Mouse (Mus musculus) kidney, adult 2 months (tissue): ENCODE results near the gene Dnajc13. TPM values are rescaled to one million over a fixed set of nuclear protein-coding genes. Genes with fewer than 3 reads are reported as not detected.

Experiments
- DNase-seq: peaks from one replicate; pipeline ENCODE4 v3.0.0; 2021
- H3K27ac ChIP-seq: fragments of 200-500 bp; 2 replicates; pipeline ENCODE4 v1.5.1; 2012; ENCODE audit warnings: low read depth, low read length, control low read depth, inconsistent platforms; ENCODE audit not compliant: insufficient read depth
- H3K27me3 ChIP-seq: fragments of 200-500 bp; replicated peaks from 2 replicates; pipeline ENCODE4 v1.6.1; 2012; ENCODE audit warnings: mild to moderate bottlenecking, moderate library complexity, low read length, inconsistent platforms; ENCODE audit not compliant: control insufficient read depth, insufficient read depth
- H3K36me3 ChIP-seq: fragments of 200-500 bp; 2 replicates; pipeline ENCODE4 v1.6.1; 2012; ENCODE audit warnings: mild to moderate bottlenecking, moderate library complexity, low read length, inconsistent platforms; ENCODE audit not compliant: control insufficient read depth, insufficient read depth
- H3K4me1 ChIP-seq: fragments of 200-500 bp; 2 replicates; pipeline ENCODE4 v1.6.1; 2011; ENCODE audit warnings: low read length; ENCODE audit not compliant: control insufficient read depth, insufficient read depth
- H3K4me3 ChIP-seq: fragments of 200-500 bp; 2 replicates; pipeline ENCODE4 v1.5.1; 2011; ENCODE audit warnings: mild to moderate bottlenecking, low read depth, low read length, control low read depth; ENCODE audit not compliant: insufficient read depth
- CTCF ChIP-seq: fragments of 200-500 bp; conservative IDR thresholded peaks from 2 replicates; pipeline ENCODE4 v1.5.1; 2011; ENCODE audit warnings: low read depth, mild to moderate bottlenecking, control low read depth, low read length, moderate library complexity, mixed read lengths; ENCODE audit not compliant: insufficient read depth, insufficient read length
- POLR2A ChIP-seq: fragments of 200-500 bp; IDR thresholded peaks from one replicate; pipeline ENCODE4 v1.6.1; 2011; ENCODE audit warnings: low read depth, low read length, control low read depth
- WGBS: fragments of 180-500 bp; shearing (Covaris S2); methylation state at CpG from one replicate; pipeline ENCODE4 v1.1.7; 2018; 5-methylcytosine and 5-hydroxymethylcytosine counted together
- polyA plus RNA-seq: library from polyadenylated mRNA; depleted of rRNA; stranded (reverse); fragments of >200 nt; gene quantifications from 2 replicates; pipeline ENCODE4 v1.2.3, GENCODE M21; 2012; rRNA removed

Dnajc13 gene
- 104 and 129 TPM in 2 replicates for polyA plus RNA-seq

- Histone ChIP-seq H3K27me3 (no peaks in the 10 kb centered on the region), H3K4me1 (peaks cover 13% of the 10 kb centered on the region), H3K4me3 (peak within 1 kb of the TSS; percentile 70), H3K27ac (peak within 1 kb of the TSS; percentile 79), H3K36me3 (no peaks in the 10 kb centered on the region)
- under 1% methylated on average over 59 of the region's 60 CpGs for WGBS
- TF ChIP-seq CTCF (no peak), POLR2A (peak; percentile 6)
- DNase-seq: peak; percentile 100
These were observed at the start of gene Dnajc13 for GRCm38 (mm10) chr9:104262823-104263352. Gene Dnajc13 (minus strand): TSS chr9:104262930.

- 13% methylated on average over 6 of the region's 6 CpGs for WGBS
- no peak overlapping the region for H3K27ac ChIP-seq
- H3K36me3 ChIP-seq: no peaks in the 10 kb centered on the region
- peak; percentile 98 for TF ChIP-seq CTCF
- TF ChIP-seq POLR2A: no peak
- peak; percentile 81 for DNase-seq
- no peaks in the 10 kb centered on the region; the same call in 1 of the 2 replicates for H3K27me3 ChIP-seq
- peaks cover 3% of the 10 kb centered on the region; the same call in 1 of the 2 replicates for H3K4me1 ChIP-seq
- no peak overlapping the region for H3K4me3 ChIP-seq
These were observed 44.0 kb upstream of the Dnajc13 start for GRCm38 (mm10) chr9:104306734-104307133.

- peaks cover 3% of the 10 kb centered on the region; the same call in 1 of the 2 replicates for H3K4me1 ChIP-seq
- TF ChIP-seq CTCF: no peak
- TF ChIP-seq POLR2A: no peak
- DNase-seq: peak; percentile 77
- peak overlapping the region; percentile 98; the same call in 1 of the 2 replicates for H3K27ac ChIP-seq
- H3K27me3 ChIP-seq: no peaks in the 10 kb centered on the region; the same call in 1 of the 2 replicates
- no peaks in the 10 kb centered on the region for H3K36me3 ChIP-seq
- H3K4me3 ChIP-seq: no peak overlapping the region
- WGBS: 79% methylated on average over 6 of the region's 6 CpGs
These were observed 42.8 kb upstream of the Dnajc13 start for GRCm38 (mm10) chr9:104305333-104306111.

DNA sequence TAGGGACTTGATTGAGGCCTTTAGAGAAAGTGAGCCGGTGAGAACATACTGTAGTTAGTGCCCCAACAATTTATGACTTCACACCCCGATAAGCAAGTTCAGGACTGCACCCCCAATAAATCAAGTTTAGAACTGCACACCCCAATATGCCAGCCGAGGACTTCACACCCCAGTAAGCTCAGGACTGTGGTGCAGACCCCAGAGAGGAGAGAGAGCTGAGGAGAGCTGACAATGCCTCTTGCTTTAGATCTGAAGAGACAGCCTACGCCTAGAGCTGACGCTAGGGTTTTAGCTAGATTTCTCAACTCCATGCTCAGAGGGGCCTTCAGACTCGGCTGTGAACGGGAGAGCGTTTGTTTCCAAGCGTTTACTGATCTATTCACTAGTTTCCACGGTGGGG lies 42.1 kb upstream of the Dnajc13 start:
- no peaks in the 10 kb centered on the region for H3K36me3 ChIP-seq
- no peak overlapping the region for H3K4me3 ChIP-seq
- WGBS: 37% methylated on average over 10 of the region's 10 CpGs
- TF ChIP-seq POLR2A (no peak), CTCF (no peak)
- H3K4me1 ChIP-seq: peaks cover 3% of the 10 kb centered on the region; the same call in 1 of the 2 replicates
- peak overlapping the region; percentile 98 for H3K27ac ChIP-seq
- no peaks in the 10 kb centered on the region; the same call in 1 of the 2 replicates for H3K27me3 ChIP-seq
- no peak for DNase-seq

- Histone ChIP-seq H3K4me1 (peaks cover 3% of the 10 kb centered on the region; the same call in 1 of the 2 replicates), H3K4me3 (no peak overlapping the region), H3K27ac (peak overlapping the region; percentile 97), H3K36me3 (no peaks in the 10 kb centered on the region), H3K27me3 (no peaks in the 10 kb centered on the region; the same call in 1 of the 2 replicates)
- TF ChIP-seq CTCF (no peak), POLR2A (no peak)
- peak; percentile 88 for DNase-seq
- 38% methylated on average over 4 of the region's 4 CpGs for WGBS
These were observed 41.6 kb upstream of the Dnajc13 start for GRCm38 (mm10) chr9:104304376-104304775.

DNA sequence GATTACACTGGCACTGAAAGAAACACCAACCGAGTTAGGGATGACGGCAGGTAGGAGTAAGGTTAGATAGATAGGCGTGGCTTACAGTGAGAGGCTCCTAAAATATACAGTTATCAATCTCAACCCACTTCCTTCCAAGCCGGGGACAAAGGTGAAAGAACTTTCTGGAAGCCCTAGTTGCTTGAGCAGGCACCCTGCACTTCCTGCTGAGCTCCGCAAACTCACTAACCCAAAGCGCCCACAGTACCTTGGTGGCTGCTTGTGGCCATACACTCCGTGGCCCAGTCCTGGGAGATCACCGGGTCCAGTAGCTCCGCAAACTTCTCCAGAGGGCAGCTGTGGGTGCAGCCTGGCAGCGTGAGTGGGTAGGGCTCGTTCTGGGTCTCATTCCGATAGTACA lies 37.8 kb upstream of the Dnajc13 start:
- no peaks in the 10 kb centered on the region for H3K36me3 ChIP-seq
- no peaks in the 10 kb centered on the region for H3K27me3 ChIP-seq
- DNase-seq: peak; percentile 75
- TF ChIP-seq CTCF: no peak
- H3K4me1 ChIP-seq: peaks cover 5% of the 10 kb centered on the region; the same call in 1 of the 2 replicates
- H3K27ac ChIP-seq: peak overlapping the region; percentile 24
- H3K4me3 ChIP-seq: no peak overlapping the region
- 63% methylated on average over 12 of the region's 12 CpGs for WGBS

- Histone ChIP-seq H3K4me1 (peaks cover 2% of the 10 kb centered on the region; the same call in 1 of the 2 replicates), H3K27ac (0 out of 2 replicates have a peak overlapping the region, but pooled peaks have one; percentile 35), H3K4me3 (no peak overlapping the region), H3K27me3 (no peaks in the 10 kb centered on the region), H3K36me3 (no peaks in the 10 kb centered on the region)
- DNase-seq: peak; percentile 79
- TF ChIP-seq CTCF (no peak), POLR2A (no peak)
- WGBS: 31% methylated on average over 3 of the region's 3 CpGs
These were observed 34.3 kb upstream of the Dnajc13 start for GRCm38 (mm10) chr9:104297041-104297440.
